10 mouse cellular contexts compared by ENCODE assay signal in genomic region chr9:42865036-42865829, GRCm38 (mm10).
DNase-seq lines count a peak whose midpoint lies in the region; ATAC-seq lines count a peak whose summit lies in the region.
"Had no signal": no experiment of that assay in that cellular context is flagged by ENCODE, and none has a peak within 500 bp of the region (broad histone marks: within the 10 kb centered on the region; RNA-seq: fewer than 3 reads in every experiment).

No protein-coding gene starts in this region.

- no peak overlapping the region for H3K4me2 ChIP-seq in limb, embryonic 11.5 days (ENCODE audit: low read depth, severe bottlenecking)
- H3K4me2 ChIP-seq: hindbrain, embryonic 15.5 days had no signal

- H3K9me3 ChIP-seq in limb, embryonic 11.5 days (ENCODE audit: control insufficient read depth, low read length), result no peaks in the 10 kb centered on the region
- H3K9me3 ChIP-seq: hindbrain, embryonic 15.5 days had no signal

- 0 out of 2 replicates have a peak overlapping the region, but pooled peaks have one; percentile 14 for H3K27ac ChIP-seq in limb, embryonic 11.5 days (replicated peaks; ENCODE audit: low read depth, low read length)
- H3K27ac ChIP-seq: hindbrain, embryonic 15.5 days; liver, embryonic 14.5 days had no signal

- WGBS in limb, embryonic 11.5 days, result 49% methylated on average over 11 of the region's 11 CpGs

- no peak overlapping the region for H3K9ac ChIP-seq in limb, embryonic 11.5 days (ENCODE audit: low read length)
- H3K9ac ChIP-seq: hindbrain, embryonic 15.5 days; liver, embryonic 14.5 days had no signal

- H3K4me3 ChIP-seq in limb, embryonic 11.5 days (ENCODE audit: low read depth, low read length), result no peak overlapping the region
- H3K4me3 ChIP-seq: hindbrain, embryonic 15.5 days had no signal

- ATAC-seq in cerebellum, adult (ENCODE audit: insufficient number of reproducible peaks, low FRiP score, low TSS enrichment), result no peak
- no peak for ATAC-seq in limb, embryonic 11.5 days (ENCODE audit: insufficient number of reproducible peaks, low FRiP score, low TSS enrichment, low read depth)

- H3K36me3 ChIP-seq in limb, embryonic 11.5 days (ENCODE audit: control insufficient read depth, insufficient read depth, low read length), result no peaks in the 10 kb centered on the region
- H3K36me3 ChIP-seq: hindbrain, embryonic 15.5 days had no signal

- H3K4me1 ChIP-seq in limb, embryonic 11.5 days (ENCODE audit: control insufficient read depth, insufficient read depth, low read length), result peaks cover 27% of the 10 kb centered on the region

- H3K27me3 ChIP-seq in limb, embryonic 11.5 days (ENCODE audit: control insufficient read depth, insufficient read depth, low read length), result no peaks in the 10 kb centered on the region
- H3K27me3 ChIP-seq: hindbrain, embryonic 15.5 days had no signal

- DNase-seq in cerebellum, postnatal 36 days, result peak; percentile 13 to 14
- peak; percentile 35 for DNase-seq in kidney, postnatal 10 days
- no peak for DNase-seq in kidney, adult 8-10 months
- peak; percentile 24 for DNase-seq in R1 (ENCODE audit: low read depth, low spot score)
- DNase-seq in limb, embryonic 11.5 days (ENCODE audit: low spot score), result no peak
- no peak for DNase-seq in spleen, adult 18-20 months
- no peak for DNase-seq in ovary, postnatal 10 days (ENCODE audit: low spot score)

Comparison
In these comparisons a context has a peak if more than half of its experiments do, and no peak if none do; other contexts are left out.
1. DNase-seq: peak in cerebellum, postnatal 36 days (2 of 2), kidney, postnatal 10 days (single experiment) and R1 (single experiment); none in kidney, adult 8-10 months (0 of 2), limb, embryonic 11.5 days (single experiment), spleen, adult 18-20 months (0 of 2) and ovary, postnatal 10 days (single experiment).